Mouse (Mus musculus) hematopoietic multipotent progenitor cell, adult 10-12 weeks (in vitro differentiated cells): ENCODE measurements around the gene Dcdc2c. TPM values are rescaled to one million over a fixed set of nuclear protein-coding genes. Genes with fewer than 3 reads are reported as not detected.

Experiments used
- polyA plus RNA-seq: library from polyadenylated mRNA; stranded (reverse); fragments of >175 nt; gene quantifications from 2 replicates; pipeline ENCODE4 v1.2.3, GENCODE M21; 2012; ENCODE audit warnings: low replicate concordance

Dcdc2c gene
- not detected in 2 replicates for polyA plus RNA-seq

DNA sequence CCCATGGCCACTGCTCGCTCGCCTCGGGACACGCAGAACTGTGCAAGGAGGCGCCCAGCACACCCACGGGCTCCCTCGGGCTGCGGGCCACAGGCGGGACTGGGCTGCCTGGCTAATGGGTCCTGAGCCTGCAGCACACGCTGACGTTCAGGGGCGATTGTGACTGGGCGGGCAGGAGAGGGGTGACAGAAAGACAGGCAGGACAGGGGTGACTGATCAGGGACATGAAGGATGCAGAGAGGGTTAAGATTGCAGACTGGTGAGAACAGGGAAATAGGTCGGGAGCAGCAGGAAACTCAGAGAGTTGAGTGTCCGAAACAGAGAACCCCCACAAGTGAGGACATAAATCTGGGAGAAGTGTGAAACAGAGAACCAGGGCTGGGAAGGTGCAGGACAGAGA, at the start of gene Dcdc2c:
Dcdc2c (minus strand) TSS at position 101 of the 400 bp plus-strand sequence.

DNA sequence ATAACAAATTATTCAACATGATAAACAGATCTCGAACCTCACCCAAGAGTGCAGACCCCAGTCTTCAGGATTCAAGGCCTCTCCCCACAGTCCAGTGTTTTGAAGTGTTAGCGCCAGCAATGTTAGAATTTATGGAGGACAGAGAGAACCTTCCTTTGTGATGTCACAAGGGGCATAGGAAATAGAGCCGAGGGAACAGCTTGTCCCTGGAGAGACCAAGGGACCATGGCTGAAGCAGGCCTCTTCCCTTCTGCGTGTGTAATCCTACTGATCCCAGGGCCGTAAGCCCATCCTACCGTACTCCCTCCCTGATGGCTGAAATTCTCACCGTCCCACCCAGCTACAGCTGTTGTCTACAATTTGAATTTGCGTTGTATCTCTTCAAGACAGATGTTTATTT, 30.2 kb upstream of the Dcdc2c start, which contains the start of gene Allc:
Allc (minus strand) TSS at position 101 of the 400 bp plus-strand sequence.

Other genes with a start within 250 kb of the Dcdc2c start
- gene Allc, start 30.1 kb upstream of the Dcdc2c start, polyA plus RNA-seq, result not detected in 2 replicates
- gene Colec11, start 71.0 kb upstream of the Dcdc2c start, polyA plus RNA-seq, result not detected in 2 replicates
- 125 and 180 TPM in 2 replicates for gene Rps7, start 83.6 kb upstream of the Dcdc2c start, polyA plus RNA-seq
- gene Rnaseh1, start 97.2 kb upstream of the Dcdc2c start, polyA plus RNA-seq, result 10.8 and 11.8 TPM in 2 replicates
- gene Adi1, start 122.8 kb upstream of the Dcdc2c start, polyA plus RNA-seq, result 6.2 and 10.5 TPM in 2 replicates
- gene Trappc12, start 198.1 kb upstream of the Dcdc2c start, polyA plus RNA-seq, result 3.6 and 11.1 TPM in 2 replicates
- 12.6 and 12.7 TPM in 2 replicates for gene Eipr1, start 199.4 kb upstream of the Dcdc2c start, polyA plus RNA-seq